Mouse (Mus musculus) left cerebral cortex, postnatal 4 days (tissue): ENCODE data around the gene Gm5157. TPM values are rescaled to one million over a fixed set of nuclear protein-coding genes. Genes with fewer than 3 reads are reported as not detected.
"Not testable (repeated sequence)": the region's sequence is repeated elsewhere in the genome, so short reads cannot be mapped to it uniquely, and the experiment has no call there.

Experiments used
- DNase-seq: peaks from one replicate; pipeline ENCODE4 v3.0.0-alpha.2; 2022
- intact Hi-C: fragments of 180-260 bp; cut with DNase I; formaldehyde crosslinking; loops from one replicate; pipeline ENCODE4 v1.15.1; 2025
- total RNA-seq, 2 experiments: library from RNA; stranded (reverse); gene quantifications; 2 replicates each; pipeline ENCODE4 v1.2.3; 2021

Gm5157 gene
- total RNA-seq = not detected

DNA sequence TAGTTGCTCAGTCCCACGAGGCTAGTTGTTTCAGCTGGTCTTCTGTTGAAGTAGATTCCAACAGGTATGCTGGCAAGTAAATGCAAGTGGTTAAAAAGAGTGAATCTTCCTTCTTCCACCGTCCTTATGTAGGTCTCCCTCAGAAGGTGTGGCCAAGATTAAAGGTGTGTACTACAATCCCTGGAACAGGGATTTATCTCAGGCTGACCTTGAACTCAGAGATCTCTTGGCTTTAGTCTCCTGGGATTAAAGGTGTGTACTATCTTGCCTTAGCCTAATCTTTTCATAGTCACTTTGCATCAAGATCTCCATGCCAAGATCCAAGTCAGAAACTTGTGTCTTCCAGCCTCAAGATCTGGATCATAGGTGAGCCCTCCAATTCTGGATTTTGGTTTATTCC, at the start of gene Gm5157:
Gm5157 (minus strand) TSS at position 101 of the 400 bp plus-strand sequence.
- intact Hi-C loops, DNase-seq: not testable (repeated sequence)

DNA sequence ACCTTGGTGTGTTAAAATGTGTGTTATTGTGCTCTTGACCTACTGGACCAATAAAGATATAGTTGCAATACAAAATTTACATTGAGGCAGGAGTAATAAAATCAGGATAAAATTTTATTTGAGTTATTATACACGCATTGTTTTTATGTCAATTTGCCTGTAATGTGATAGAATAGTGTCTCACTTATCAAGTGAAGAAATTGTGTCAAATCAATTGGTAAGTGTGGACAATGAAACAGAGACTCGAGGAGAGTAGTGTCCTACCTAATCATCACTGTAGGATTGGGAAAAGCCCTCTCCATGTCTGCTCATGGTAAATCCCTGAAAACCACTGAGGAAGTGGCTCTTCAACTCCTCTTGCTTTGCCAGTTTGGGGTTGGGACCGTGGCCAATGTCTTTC, 28.3 kb downstream of the Gm5157 start, which contains the start of gene Vmn1r123:
Vmn1r123 (plus strand) TSS at position 301 of the 400 bp plus-strand sequence.
- DNase-seq = not testable (repeated sequence)

More for the DNA sequence above, 28.3 kb downstream of the Gm5157 start, which contains the start of gene Vmn1r123:
- intact Hi-C loops = not testable (repeated sequence)

Other genes starting within 250 kb of the Gm5157 start
- not detected for gene Vmn1r119, start 178.0 kb downstream of the Gm5157 start, total RNA-seq
- gene Vmn1r120, start 136.6 kb downstream of the Gm5157 start, total RNA-seq = not detected
- not detected for gene Vmn1r121, start 91.9 kb downstream of the Gm5157 start, total RNA-seq
- gene Vmn1r122, start 56.3 kb downstream of the Gm5157 start, total RNA-seq = not detected
- not detected for gene Vmn1r123, start 28.2 kb downstream of the Gm5157 start, total RNA-seq
- not detected for gene Vmn1r124, start 70.2 kb upstream of the Gm5157 start, total RNA-seq
- gene Vmn1r125, start 81.8 kb upstream of the Gm5157 start, total RNA-seq = not detected
- not detected for gene Vmn1r126, start 111.0 kb upstream of the Gm5157 start, total RNA-seq
- not detected for gene Vmn1r127, start 129.4 kb upstream of the Gm5157 start, total RNA-seq
- gene Vmn1r128, start 158.9 kb upstream of the Gm5157 start, total RNA-seq = not detected
- not detected for gene Vmn1r129, start 170.9 kb upstream of the Gm5157 start, total RNA-seq
- gene Gm6882, start 242.3 kb upstream of the Gm5157 start, total RNA-seq = not detected